Mouse (Mus musculus) hindbrain, embryonic 10.5 days (tissue): ENCODE results near the gene Pttg1. TPM values are rescaled to one million over a fixed set of nuclear protein-coding genes. Genes with fewer than 3 reads are reported as not detected.
A peak's percentile ranks its signal among the peaks of the same experiment; 100 is the strongest.

Experiments used
- DNase-seq: peaks from one replicate; pipeline ENCODE4 v3.0.0-alpha.2; 2017; ENCODE audit warnings: low spot score
- H3K27ac ChIP-seq: fragments of 300-500 bp; sonication (generic); 2 replicates; pipeline ENCODE4 v1.5.1; 2016; ENCODE audit warnings: mild to moderate bottlenecking, moderate library complexity
- H3K27me3 ChIP-seq: fragments of 300-500 bp; sonication (generic); 2 replicates; pipeline ENCODE4 v1.6.1; 2016; ENCODE audit warnings: mild to moderate bottlenecking; ENCODE audit not compliant: poor library complexity, insufficient read depth, severe bottlenecking
- H3K36me3 ChIP-seq: fragments of 300-500 bp; sonication (generic); 2 replicates; pipeline ENCODE4 v1.6.1; 2016; ENCODE audit warnings: mild to moderate bottlenecking, moderate library complexity
- H3K4me1 ChIP-seq: fragments of 300-500 bp; sonication (generic); replicated peaks from 2 replicates; pipeline ENCODE4 v1.6.1; 2016; ENCODE audit warnings: mild to moderate bottlenecking
- H3K4me3 ChIP-seq: fragments of 300-500 bp; sonication (generic); 2 replicates; pipeline ENCODE4 v1.5.1; 2016; ENCODE audit warnings: mild to moderate bottlenecking, moderate library complexity
- H3K9me3 ChIP-seq: fragments of 300-500 bp; sonication (generic); 2 replicates; pipeline ENCODE4 v1.6.1; 2016; ENCODE audit warnings: mild to moderate bottlenecking, moderate library complexity
- WGBS: fragments of 180-500 bp; shearing (Covaris S2); methylation state at CpG from one replicate; pipeline ENCODE4 v1.1.7; 2016; 5-methylcytosine and 5-hydroxymethylcytosine counted together
- polyA plus RNA-seq: library from polyadenylated mRNA; unstranded; fragments of >200 nt; fragmentation: Nextera tagmentation; extraction: Ambion mirVana; gene quantifications from 2 replicates; pipeline ENCODE4 v1.2.1, GENCODE M21; 2016

The Pttg1 gene
- polyA plus RNA-seq, 1 experiment from 2014 or later, result 115 TPM

GRCm38 (mm10) chr11:43434024-43434407, 8.0 kb upstream of the Pttg1 start:
- Histone ChIP-seq H3K27me3 (no peaks in the 10 kb centered on the region), H3K4me3 (peak overlapping the region; percentile 75), H3K27ac (peak overlapping the region; percentile 85), H3K9me3 (no peaks in the 10 kb centered on the region), H3K36me3 (peaks cover 19% of the 10 kb centered on the region), H3K4me1 (peaks cover 11% of the 10 kb centered on the region)
- no peak for DNase-seq
- WGBS, result 6% methylated on average over 9 of the region's 9 CpGs

DNA sequence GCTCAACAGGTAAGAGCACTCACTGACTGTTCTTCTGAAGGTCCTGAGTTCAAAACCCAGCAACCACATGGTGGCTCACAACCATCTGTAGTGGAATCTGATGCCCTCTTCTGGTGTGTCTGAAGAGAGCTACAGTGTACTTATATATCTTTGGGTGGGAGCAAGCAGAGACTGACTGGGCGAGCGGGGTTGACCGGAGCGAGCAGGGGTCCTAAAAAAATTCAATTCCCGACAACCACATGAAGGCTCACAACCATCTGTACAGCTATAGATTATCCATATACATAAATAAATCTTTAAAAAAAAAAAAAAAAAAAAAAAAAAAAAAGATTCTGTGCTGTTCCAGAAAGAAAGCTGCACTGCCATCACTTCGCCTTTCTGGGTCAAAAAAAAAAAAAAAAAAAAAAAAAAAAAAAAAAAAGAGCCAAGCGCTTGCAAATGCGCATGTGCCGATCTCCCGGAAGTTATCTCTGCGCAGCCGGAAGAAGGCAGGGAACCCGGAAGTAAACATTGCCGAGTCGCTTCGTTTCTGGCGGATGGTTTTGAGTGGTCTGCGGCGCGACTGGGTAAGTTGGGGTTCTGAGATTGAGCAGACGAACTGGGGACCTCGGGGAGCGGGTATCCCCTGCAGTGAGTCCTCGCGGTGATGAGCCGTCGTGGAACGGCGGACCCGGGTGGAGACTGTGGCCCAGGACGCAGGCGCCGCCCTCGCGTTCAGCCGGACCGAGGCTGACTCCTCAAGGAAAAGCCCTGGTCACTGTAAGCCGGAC, 7.4 kb upstream of the Pttg1 start, which contains the start of gene Slu7:
Gene Slu7 (plus strand): TSS at position 491 of the 770 bp plus-strand sequence.
- Histone ChIP-seq H3K9me3 (no peaks in the 10 kb centered on the region), H3K27me3 (no peaks in the 10 kb centered on the region), H3K4me1 (peaks cover 11% of the 10 kb centered on the region), H3K4me3 (peak within 1 kb of the TSS; percentile 75), H3K36me3 (peaks cover 13% of the 10 kb centered on the region), H3K27ac (peak within 1 kb of the TSS; percentile 85)
- DNase-seq, result peak; percentile 84
- 9% methylated on average over 38 of the region's 38 CpGs for WGBS

GRCm38 (mm10) chr11:43426414-43426884, 398 bp upstream of the Pttg1 start:
- peak; percentile 26 for DNase-seq
- H3K9me3 ChIP-seq, result no peaks in the 10 kb centered on the region
- no peaks in the 10 kb centered on the region for H3K27me3 ChIP-seq
- 19% methylated on average over 7 of the region's 7 CpGs for WGBS
- H3K4me3 ChIP-seq, result peak overlapping the region; percentile 63
- peaks cover 10% of the 10 kb centered on the region for H3K4me1 ChIP-seq
- peaks cover 23% of the 10 kb centered on the region for H3K36me3 ChIP-seq
- peak overlapping the region; percentile 87 for H3K27ac ChIP-seq

DNA sequence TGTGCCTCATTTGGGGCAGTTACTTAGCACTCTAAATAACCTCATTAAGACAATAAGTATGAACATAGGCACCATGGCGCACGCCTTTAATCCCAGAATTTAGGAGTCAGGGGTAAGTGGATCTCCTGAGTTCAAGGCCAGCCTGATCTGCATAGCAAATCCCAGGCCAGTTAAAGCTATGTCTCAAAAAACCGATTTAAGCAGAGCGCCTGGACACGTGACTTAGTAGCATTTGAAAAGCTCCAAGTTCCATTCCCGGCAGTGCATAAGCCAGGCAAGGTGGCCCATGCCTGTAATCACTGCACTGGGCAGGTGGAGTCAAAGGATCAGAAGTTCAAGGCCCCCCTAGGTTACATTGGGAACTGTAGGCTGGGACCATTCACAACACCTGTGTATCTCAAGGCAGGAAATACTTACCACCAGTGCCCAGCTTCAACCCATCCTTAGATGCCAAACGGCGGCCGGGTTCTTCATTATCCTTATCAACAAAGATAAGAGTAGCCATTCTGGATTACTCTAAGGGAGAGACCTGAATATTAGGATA, 813 bp downstream of the Pttg1 start:
- DNase-seq, result no peak
- Histone ChIP-seq H3K9me3 (no peaks in the 10 kb centered on the region), H3K27me3 (no peaks in the 10 kb centered on the region), H3K36me3 (peaks cover 33% of the 10 kb centered on the region), H3K4me3 (peak overlapping the region; percentile 63), H3K27ac (0 out of 2 replicates have a peak overlapping the region, but pooled peaks have one; percentile 87), H3K4me1 (peaks cover 10% of the 10 kb centered on the region)
- WGBS, result 92% methylated on average over 9 of the region's 9 CpGs

- Histone ChIP-seq H3K9me3 (no peaks in the 10 kb centered on the region), H3K4me3 (no peak overlapping the region), H3K36me3 (peaks cover 36% of the 10 kb centered on the region), H3K4me1 (peaks cover 10% of the 10 kb centered on the region), H3K27me3 (no peaks in the 10 kb centered on the region), H3K27ac (no peak overlapping the region)
- WGBS, result 70% methylated on average over 5 of the region's 5 CpGs
- DNase-seq, result no peak
Observed at GRCm38 (mm10) chr11:43424386-43424785, 1.7 kb downstream of the Pttg1 start.

GRCm38 (mm10) chr11:43417201-43417600, 8.8 kb downstream of the Pttg1 start:
- H3K9me3 ChIP-seq, result no peaks in the 10 kb centered on the region
- no peak overlapping the region for H3K27ac ChIP-seq
- DNase-seq, result peak; percentile 42
- H3K27me3 ChIP-seq, result no peaks in the 10 kb centered on the region
- H3K4me3 ChIP-seq, result no peak overlapping the region
- peaks cover 27% of the 10 kb centered on the region for H3K4me1 ChIP-seq
- 40% methylated on average over 7 of the region's 7 CpGs for WGBS
- H3K36me3 ChIP-seq, result peaks cover 13% of the 10 kb centered on the region

DNA sequence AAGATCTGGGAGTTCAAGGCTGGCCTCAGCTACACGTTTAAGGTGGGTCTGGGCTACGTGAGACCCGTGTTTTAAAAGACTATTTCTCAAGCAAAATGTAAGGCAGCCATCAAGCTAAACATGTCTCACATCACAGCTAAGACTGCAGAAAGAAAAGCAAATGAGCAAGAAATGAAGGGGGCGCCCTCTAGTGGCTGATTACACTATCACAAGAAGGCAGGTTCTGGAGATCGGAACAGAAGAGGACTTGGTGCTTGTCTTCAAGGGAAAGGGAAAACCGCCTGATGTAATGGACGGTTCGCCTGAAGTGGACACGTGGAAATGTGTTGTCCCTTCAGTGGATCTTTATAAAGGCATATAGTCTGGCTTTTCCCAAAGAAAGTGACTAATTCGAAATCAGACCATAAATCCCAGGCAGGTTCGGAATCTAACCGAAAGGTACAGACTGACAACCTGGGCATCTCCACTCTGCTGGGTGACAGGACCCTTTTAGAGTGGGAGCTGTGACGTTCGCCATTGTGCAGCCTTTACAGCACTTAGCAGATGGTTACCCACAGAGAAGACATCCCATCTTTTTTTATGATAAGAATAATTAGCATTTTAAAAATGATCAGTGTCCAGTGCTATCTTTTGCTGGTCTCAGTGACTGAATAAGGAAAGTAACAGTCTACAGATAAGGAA, 13.1 kb downstream of the Pttg1 start:
- Histone ChIP-seq H3K36me3 (no peaks in the 10 kb centered on the region), H3K4me3 (no peak overlapping the region), H3K27me3 (no peaks in the 10 kb centered on the region), H3K4me1 (peaks cover 26% of the 10 kb centered on the region), H3K27ac (no peak overlapping the region), H3K9me3 (no peaks in the 10 kb centered on the region)
- peak; percentile 81 for DNase-seq
- 28% methylated on average over 14 of the region's 14 CpGs for WGBS

- Histone ChIP-seq H3K4me1 (peaks cover 15% of the 10 kb centered on the region; the same call in 1 of the 2 replicates), H3K27me3 (no peaks in the 10 kb centered on the region), H3K27ac (no peak overlapping the region), H3K36me3 (no peaks in the 10 kb centered on the region), H3K9me3 (no peaks in the 10 kb centered on the region), H3K4me3 (no peak overlapping the region)
- DNase-seq, result peak; percentile 71
- WGBS, result 2% methylated on average over 1 of the region's 1 CpGs
Observed at GRCm38 (mm10) chr11:43411413-43411812, 14.6 kb downstream of the Pttg1 start.

- 84% methylated on average over 7 of the region's 7 CpGs for WGBS
- H3K36me3 ChIP-seq, result no peaks in the 10 kb centered on the region
- H3K9me3 ChIP-seq, result no peaks in the 10 kb centered on the region
- H3K27me3 ChIP-seq, result no peaks in the 10 kb centered on the region
- H3K4me3 ChIP-seq, result no peak overlapping the region
- H3K27ac ChIP-seq, result no peak overlapping the region
- no peak for DNase-seq
- H3K4me1 ChIP-seq, result peaks cover 13% of the 10 kb centered on the region; the same call in 1 of the 2 replicates
Observed at GRCm38 (mm10) chr11:43410291-43410690, 15.8 kb downstream of the Pttg1 start.

GRCm38 (mm10) chr11:43408888-43409287, 17.2 kb downstream of the Pttg1 start:
- Histone ChIP-seq H3K9me3 (peaks cover 6% of the 10 kb centered on the region; the same call in 1 of the 2 replicates), H3K4me3 (no peak overlapping the region), H3K27ac (no peak overlapping the region), H3K27me3 (no peaks in the 10 kb centered on the region), H3K4me1 (peaks cover 6% of the 10 kb centered on the region; the same call in 1 of the 2 replicates), H3K36me3 (no peaks in the 10 kb centered on the region)
- DNase-seq, result no peak
- 84% methylated on average over 2 of the region's 2 CpGs for WGBS

GRCm38 (mm10) chr11:43404150-43404807, 21.8 kb downstream of the Pttg1 start:
- Histone ChIP-seq H3K9me3 (peaks cover 6% of the 10 kb centered on the region; the same call in 1 of the 2 replicates), H3K27ac (no peak overlapping the region), H3K4me1 (no peaks in the 10 kb centered on the region), H3K36me3 (no peaks in the 10 kb centered on the region), H3K27me3 (no peaks in the 10 kb centered on the region), H3K4me3 (no peak overlapping the region)
- no peak for DNase-seq
- 89% methylated on average over 15 of the region's 15 CpGs for WGBS

DNA sequence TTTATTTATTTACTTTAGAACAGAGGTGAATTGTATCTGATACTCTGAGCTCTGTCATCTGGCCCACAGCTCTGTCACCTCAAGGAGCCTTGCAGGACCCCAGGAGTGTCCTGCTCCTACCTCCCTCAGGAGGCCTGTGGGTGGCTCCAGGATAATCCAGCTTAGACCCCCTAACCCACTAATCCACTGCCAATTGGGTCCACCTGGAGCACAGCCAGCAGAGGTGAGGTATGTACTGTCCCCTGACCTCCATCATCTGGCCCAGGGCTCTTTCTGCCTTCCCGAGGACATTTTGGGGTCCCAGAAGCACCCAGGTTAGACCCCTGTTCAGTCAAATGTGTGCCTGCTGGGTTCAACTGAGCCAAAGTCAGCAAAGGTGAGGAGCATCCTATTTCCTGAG, 25.9 kb downstream of the Pttg1 start:
- H3K36me3 ChIP-seq, result no peaks in the 10 kb centered on the region
- WGBS, result 84% methylated on average over 1 of the region's 1 CpGs
- no peak overlapping the region for H3K4me3 ChIP-seq
- no peak overlapping the region for H3K27ac ChIP-seq
- H3K27me3 ChIP-seq, result no peaks in the 10 kb centered on the region
- no peaks in the 10 kb centered on the region for H3K4me1 ChIP-seq
- no peak for DNase-seq
- H3K9me3 ChIP-seq, result peaks cover 6% of the 10 kb centered on the region; the same call in 1 of the 2 replicates
